Mouse (Mus musculus): ENCODE data around the gene Sirt7. TPM values are rescaled to one million over a fixed set of nuclear protein-coding genes. Genes with fewer than 3 reads are reported as not detected.

Gene Sirt7
- total and polyA plus RNA-seq, 3 experiments, result 74.4 to 91.3 (median 75.2) TPM

DNA sequence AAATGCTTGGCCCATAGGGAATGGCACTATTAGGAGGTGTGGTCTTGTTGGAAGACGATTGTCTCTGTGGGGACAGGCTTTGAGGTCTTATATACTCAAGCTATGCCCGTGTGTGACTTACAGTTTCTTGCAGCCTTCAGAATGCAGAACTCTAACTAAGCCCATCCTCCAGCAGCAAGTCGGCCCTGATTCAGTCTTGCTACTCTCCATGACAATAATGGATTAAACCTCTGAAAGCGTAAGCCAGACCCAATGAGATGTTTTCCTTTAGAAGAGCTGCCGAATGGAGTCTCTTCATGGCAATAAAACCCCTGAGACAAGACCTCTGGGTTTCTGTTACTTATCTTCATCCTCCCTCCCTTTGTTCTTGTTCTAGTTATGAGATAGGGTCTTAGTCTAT, 9.8 kb upstream of the Sirt7 start:
- in situ Hi-C loops (cut with MboI; ENCODE audit: low pct_ligation_motif_present, low pct_unique_long_range_greater_than_20kb, low sequenced_read_pairs) (no loop called here), dilution Hi-C loops (cut with MboI; ENCODE audit: extremely low pct_ligation_motif_present, extremely low pct_unique_long_range_greater_than_20kb, low sequenced_read_pairs) (no loop called here)
- H3K9me3 ChIP-seq (replicated peaks; ENCODE audit: low read length), result no peaks in the 10 kb centered on the region
- no peak overlapping the region for H3K4me2 ChIP-seq (ENCODE audit: insufficient read depth, low read depth, poor library complexity, severe bottlenecking)
- DNase-seq (ENCODE audit: extremely low read depth), result no peak
- H3K27me3 ChIP-seq (replicated peaks), result no peaks in the 10 kb centered on the region
- no peak overlapping the region for H3K4me3 ChIP-seq (replicated peaks in 1 of 3; ENCODE audit: low read depth in 2 of 3, low read length in 2 of 3, poor library complexity in 1 of 3)
- peaks cover 0 to 25% of the 10 kb centered on the region in 2 experiments for H3K36me3 ChIP-seq (replicated peaks in 1 of 2; ENCODE audit: control insufficient read depth in 1 of 2, insufficient read depth in 1 of 2, low read length in 1 of 2)
- H3K79me2 ChIP-seq (replicated peaks; ENCODE audit: control insufficient read depth, extremely low read depth, insufficient read depth, poor library complexity, severe bottlenecking), result peaks cover 25% of the 10 kb centered on the region
- H3K9ac ChIP-seq (ENCODE audit: insufficient read depth, low read depth), result no peak overlapping the region
- no peak overlapping the region for H3K27ac ChIP-seq (ENCODE audit: insufficient read depth, low read depth)
- no peak for TF ChIP-seq ZKSCAN1 (IDR thresholded peaks at IDR 0.05; ENCODE audit: borderline replicate concordance, low read depth, low read length)
- no peak for TF ChIP-seq CHD1 (IDR thresholded peaks at IDR 0.05; ENCODE audit: low read depth, low read length)
- TF ChIP-seq ETS1 (conservative IDR thresholded peaks at IDR 0.05; ENCODE audit: low read depth, low read length), result no peak
- TF ChIP-seq IRF4 (IDR thresholded peaks at IDR 0.05; ENCODE audit: low read depth, low read length), result no peak
- TF ChIP-seq TCF12 (IDR thresholded peaks at IDR 0.05; ENCODE audit: low read depth, low read length), result no peak
- no peak for TF ChIP-seq SMC3 (IDR thresholded peaks at IDR 0.05; ENCODE audit: low read depth, low read length)
- no peak for TF ChIP-seq HCFC1 (IDR thresholded peaks at IDR 0.05; ENCODE audit: low read depth, low read length)
- no peak for TF ChIP-seq EP300 (IDR thresholded peaks at IDR 0.05; ENCODE audit: low read length)
- TF ChIP-seq UBTF (IDR thresholded peaks at IDR 0.05; ENCODE audit: low read depth, low read length), result no peak
- no peak for TF ChIP-seq MYC (IDR thresholded peaks at IDR 0.05; ENCODE audit: low read depth, low read length)
- peaks cover 8 to 34% of the 10 kb centered on the region in 2 experiments for H3K4me1 ChIP-seq (ENCODE audit: control insufficient read depth in 1 of 2, insufficient read depth in 2 of 2)

GRCm38 (mm10) chr11:120633520-120634343, 8.7 kb upstream of the Sirt7 start, which contains the start of gene Mafg:
TSS of gene Mafg (minus strand) at chr11:120633600.
- Histone ChIP-seq H3K36me3 (replicated peaks in 1 of 2; ENCODE audit: control insufficient read depth in 1 of 2, insufficient read depth in 1 of 2, low read length in 1 of 2) (peaks cover 9 to 25% of the 10 kb centered on the region in 2 experiments), H3K4me3 (replicated peaks in 1 of 3; ENCODE audit: low read depth in 2 of 3, low read length in 2 of 3, poor library complexity in 1 of 3) (peak within 1 kb of the TSS; percentile 74 to 93 (median 83)), H3K9ac (ENCODE audit: insufficient read depth, low read depth) (peak within 1 kb of the TSS; percentile 96), H3K27ac (ENCODE audit: insufficient read depth, low read depth) (peak within 1 kb of the TSS; percentile 71), H3K27me3 (replicated peaks) (no peaks in the 10 kb centered on the region), H3K79me2 (replicated peaks; ENCODE audit: control insufficient read depth, extremely low read depth, insufficient read depth, poor library complexity, severe bottlenecking) (peaks cover 36% of the 10 kb centered on the region), H3K4me2 (ENCODE audit: insufficient read depth, low read depth, poor library complexity, severe bottlenecking) (peak within 1 kb of the TSS; percentile 87), H3K4me1 (ENCODE audit: control insufficient read depth in 1 of 2, insufficient read depth in 2 of 2) (peaks cover 19 to 41% of the 10 kb centered on the region in 2 experiments), H3K9me3 (replicated peaks; ENCODE audit: low read length) (no peaks in the 10 kb centered on the region)
- dilution Hi-C loops (cut with MboI; ENCODE audit: extremely low pct_ligation_motif_present, extremely low pct_unique_long_range_greater_than_20kb, low sequenced_read_pairs), result no loop called here
- in situ Hi-C loops (cut with MboI; ENCODE audit: low pct_ligation_motif_present, low pct_unique_long_range_greater_than_20kb, low sequenced_read_pairs), result no loop called here
- peak; percentile 98 for DNase-seq (ENCODE audit: extremely low read depth)
- TF ChIP-seq ZC3H11A (IDR thresholded peaks at IDR 0.05; ENCODE audit: low read depth, low read length) (no peak), TBP (conservative IDR thresholded peaks at IDR 0.05; ENCODE audit: low read depth, low read length) (peak; percentile 69; the same call in 1 of the 2 replicates), NRF1 (IDR thresholded peaks at IDR 0.05; ENCODE audit: low read depth, low read length) (peak; percentile 96), PAX5 (IDR thresholded peaks at IDR 0.05; ENCODE audit: low read length) (no peak), RAD21 (IDR thresholded peaks at IDR 0.05; ENCODE audit: low read depth, low read length) (no peak), EP300 (IDR thresholded peaks at IDR 0.05; ENCODE audit: low read length) (no peak), POLR2AphosphoS2 (IDR thresholded peaks at IDR 0.05; ENCODE audit: low read depth, low read length) (no peak), RCOR1 (conservative IDR thresholded peaks at IDR 0.05; ENCODE audit: low read depth, low read length) (0 out of 2 replicates have a peak, but pooled peaks have one; percentile 27), IRF4 (IDR thresholded peaks at IDR 0.05; ENCODE audit: low read depth, low read length) (no peak; the same call in 1 of the 2 replicates), NELFE (IDR thresholded peaks at IDR 0.05; ENCODE audit: low read depth, low read length) (peak; percentile 74), ZNF384 (IDR thresholded peaks at IDR 0.05; ENCODE audit: low read depth, low read length) (no peak), HCFC1 (IDR thresholded peaks at IDR 0.05; ENCODE audit: low read depth, low read length) (peak; percentile 67), MYC (IDR thresholded peaks at IDR 0.05; ENCODE audit: low read depth, low read length) (peak; percentile 80), GABPA (IDR thresholded peaks at IDR 0.05; ENCODE audit: insufficient replicate concordance, low read depth, low read length) (no peak), POLR2A (IDR thresholded peaks at IDR 0.05; ENCODE audit: low read depth, low read length) (peak; percentile 90), TCF12 (IDR thresholded peaks at IDR 0.05; ENCODE audit: low read depth, low read length) (peak; percentile 55), USF2 (conservative IDR thresholded peaks at IDR 0.05; ENCODE audit: low read depth, low read length) (peak; percentile 93), JUN (IDR thresholded peaks at IDR 0.05; ENCODE audit: insufficient read depth, low read depth, low read length) (no peak), MEF2A (IDR thresholded peaks at IDR 0.05; ENCODE audit: borderline replicate concordance, low read depth, low read length) (0 out of 2 replicates have a peak, but pooled peaks have one; percentile 18), E2F4 (IDR thresholded peaks at IDR 0.05; ENCODE audit: insufficient replicate concordance, low read depth, low read length) (peak; percentile 58; the same call in 1 of the 2 replicates), MAX (IDR thresholded peaks at IDR 0.05; ENCODE audit: low read length) (peak; percentile 95), JUND (conservative IDR thresholded peaks at IDR 0.05; ENCODE audit: low read depth, low read length) (no peak), MXI1 (IDR thresholded peaks at IDR 0.05; ENCODE audit: low read depth, low read length) (peak; percentile 99), ELF1 (IDR thresholded peaks at IDR 0.05; ENCODE audit: low read depth, low read length) (peak; percentile 16), SMC3 (IDR thresholded peaks at IDR 0.05; ENCODE audit: low read depth, low read length) (peak; percentile 16; the same call in 1 of the 2 replicates)

Measured in CH12.LX (cell line).